Mouse (Mus musculus): ENCODE results near the gene Thap8. TPM values are rescaled to one million over a fixed set of nuclear protein-coding genes. Genes with fewer than 3 reads are reported as not detected.
"Not testable (repeated sequence)": the region's sequence is repeated elsewhere in the genome, so short reads cannot be mapped to it uniquely, and the experiment has no call there.

Thap8 gene
- polyA plus RNA-seq, 1 experiment = not detected

DNA sequence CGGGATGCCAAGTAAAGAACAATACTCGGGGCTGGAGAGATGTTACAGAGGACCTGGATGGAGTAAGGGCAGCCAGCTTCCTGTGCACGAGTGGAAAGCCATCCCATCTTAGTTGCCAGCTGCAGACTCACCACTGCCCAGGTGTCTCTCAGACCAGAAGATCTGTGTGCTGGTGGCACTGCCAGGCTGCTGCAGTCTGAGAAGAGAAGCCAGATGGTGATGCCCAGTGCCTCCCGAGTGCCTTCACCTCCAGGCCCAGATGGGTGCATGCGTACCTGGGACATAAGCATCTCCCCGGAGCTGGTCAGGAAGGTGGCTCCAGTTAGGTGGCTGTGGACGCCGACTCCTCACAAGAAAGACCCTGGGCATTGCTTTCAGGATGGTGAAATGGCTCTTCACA is 44.8 kb upstream of the Thap8 start:
- no peak for DNase-seq
- Histone ChIP-seq H3K4me1 (ENCODE audit: control insufficient read depth, insufficient read depth, low read length) (peaks cover 11% of the 10 kb centered on the region; the same call in 1 of the 2 replicates), H3K27ac (ENCODE audit: insufficient read depth, low read depth, low read length) (no peak overlapping the region), H3K36me3 (ENCODE audit: control insufficient read depth, insufficient read depth, low read length) (no peaks in the 10 kb centered on the region), H3K4me3 (ENCODE audit: insufficient read depth, low read depth, low read length) (no peak overlapping the region), H3K27me3 (replicated peaks; ENCODE audit: control insufficient read depth, insufficient read depth, low read length) (no peaks in the 10 kb centered on the region)
- WGBS = 86% methylated on average over 8 of the region's 8 CpGs
- TF ChIP-seq CTCF (conservative IDR thresholded peaks at IDR 0.05; ENCODE audit: insufficient read depth, insufficient read length, low read depth, low read length) = no peak
- no peak for TF ChIP-seq POLR2A (IDR thresholded peaks at IDR 0.05; ENCODE audit: low read depth, low read length)

DNA sequence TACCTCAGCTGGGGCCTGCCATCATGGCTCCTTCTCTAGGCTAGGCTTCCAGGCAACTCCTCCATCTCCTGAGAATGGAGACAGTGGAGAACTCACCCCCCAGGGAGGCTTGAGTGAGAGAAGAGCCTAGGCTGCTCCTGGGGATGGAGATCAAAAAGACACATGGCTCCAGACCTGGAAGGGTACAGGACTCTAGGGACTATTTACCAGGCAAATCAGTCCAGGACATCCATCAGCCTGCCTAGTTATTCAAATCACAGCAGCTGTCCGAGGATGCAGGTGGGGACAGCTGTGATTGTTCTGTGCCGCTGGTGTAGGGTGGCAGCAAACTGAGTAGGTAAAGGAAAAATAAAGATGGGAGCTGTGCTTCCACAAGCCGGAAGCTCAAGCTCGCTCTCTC is 44.3 kb upstream of the Thap8 start, which contains the start of gene Ovol3:
Gene Ovol3 (minus strand): TSS at position 101 of the 400 bp plus-strand sequence.
- WGBS = 84% methylated on average over 4 of the region's 4 CpGs
- H3K4me1 ChIP-seq (ENCODE audit: control insufficient read depth, insufficient read depth, low read length) = peaks cover 11% of the 10 kb centered on the region; the same call in 1 of the 2 replicates
- TF ChIP-seq POLR2A (IDR thresholded peaks at IDR 0.05; ENCODE audit: low read depth, low read length) = no peak
- H3K27me3 ChIP-seq (replicated peaks; ENCODE audit: control insufficient read depth, insufficient read depth, low read length) = no peaks in the 10 kb centered on the region
- H3K36me3 ChIP-seq (ENCODE audit: control insufficient read depth, insufficient read depth, low read length) = no peaks in the 10 kb centered on the region
- DNase-seq = no peak
- H3K4me3 ChIP-seq (ENCODE audit: insufficient read depth, low read depth, low read length) = no peak within 1 kb of the TSS
- H3K27ac ChIP-seq (ENCODE audit: insufficient read depth, low read depth, low read length) = 0 out of 2 replicates have a peak within 1 kb of the TSS, but pooled peaks have one; percentile 6

DNA sequence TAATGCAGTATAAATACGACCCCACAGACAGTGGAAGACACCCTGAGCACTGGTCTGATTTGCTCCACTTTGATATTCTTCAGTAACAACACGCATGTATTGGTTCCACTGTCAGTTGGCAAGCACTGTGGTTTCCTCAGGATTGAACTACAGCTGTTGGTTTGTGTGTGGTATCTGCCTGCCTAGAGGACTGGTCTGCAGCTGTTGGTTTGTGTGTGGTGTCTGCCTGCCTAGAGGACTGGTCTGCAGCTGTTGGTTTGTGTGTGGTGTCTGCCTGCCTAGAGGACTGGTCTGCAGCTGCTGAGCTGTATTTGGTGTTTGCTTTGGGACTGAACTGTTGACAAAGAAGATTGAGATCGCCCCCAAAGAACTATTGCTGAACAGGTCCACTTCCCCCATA is 42.5 kb upstream of the Thap8 start:
- not testable (repeated sequence) for H3K4me3 ChIP-seq (ENCODE audit: insufficient read depth, low read depth, low read length); DNase-seq; H3K27ac ChIP-seq (ENCODE audit: insufficient read depth, low read depth, low read length); H3K27me3 ChIP-seq (replicated peaks; ENCODE audit: control insufficient read depth, insufficient read depth, low read length); H3K36me3 ChIP-seq (ENCODE audit: control insufficient read depth, insufficient read depth, low read length)
- peaks cover 11% of the 10 kb centered on the region; the same call in 1 of the 2 replicates for H3K4me1 ChIP-seq (ENCODE audit: control insufficient read depth, insufficient read depth, low read length)
- 90% methylated on average over 3 of the region's 3 CpGs for WGBS

DNA sequence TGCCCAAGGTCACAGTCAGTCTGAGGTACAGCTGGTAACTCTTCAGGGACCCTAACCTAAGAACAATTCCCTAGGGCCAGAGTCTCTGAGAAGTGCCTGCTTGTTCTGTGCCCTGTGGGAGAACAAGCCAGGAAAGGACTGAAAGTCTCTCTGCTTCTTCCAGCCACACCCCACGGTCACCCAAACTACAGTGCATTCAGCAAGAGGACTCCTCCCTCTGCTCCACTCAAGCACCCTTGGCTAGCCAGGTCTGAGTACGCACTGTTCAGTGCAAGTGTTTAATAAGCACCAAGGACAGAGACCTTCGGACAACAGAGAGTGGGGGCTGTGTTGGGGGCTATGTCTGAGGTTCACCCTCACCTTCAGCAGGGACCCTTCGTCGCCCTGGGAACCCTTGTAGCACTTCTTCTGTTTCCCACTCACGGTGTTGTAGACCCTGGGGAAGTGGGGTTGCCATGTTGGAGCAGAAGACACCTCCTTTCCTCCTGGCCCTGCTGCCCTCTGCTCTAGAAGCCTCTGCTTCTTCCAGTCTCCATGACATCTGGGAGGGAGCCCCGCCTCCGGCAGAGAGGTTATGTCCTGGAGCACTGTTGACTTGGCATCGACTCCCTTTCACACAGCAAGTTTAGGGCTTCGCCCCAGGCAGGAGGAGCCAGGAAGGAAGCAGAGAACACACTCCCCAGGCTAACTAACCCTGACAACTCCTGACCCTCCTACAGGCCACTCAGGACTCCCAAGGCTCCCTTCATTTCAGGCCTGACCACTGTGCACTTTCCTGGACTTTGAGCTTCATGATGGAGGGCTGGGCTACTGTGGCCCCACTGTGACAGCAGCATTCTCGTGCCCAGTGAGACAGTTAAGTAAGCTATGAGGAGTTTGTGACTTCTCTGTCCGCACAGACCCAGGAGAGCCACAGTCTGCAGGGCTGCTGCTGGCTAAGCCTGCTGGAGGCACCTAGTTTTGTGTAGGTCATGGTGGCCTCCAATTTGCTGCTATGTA is 27.6 kb upstream of the Thap8 start:
- TF ChIP-seq CTCF (conservative IDR thresholded peaks at IDR 0.05; ENCODE audit: insufficient read depth, insufficient read length, low read depth, low read length) = no peak
- no peak for TF ChIP-seq POLR2A (IDR thresholded peaks at IDR 0.05; ENCODE audit: low read depth, low read length)
- Histone ChIP-seq H3K36me3 (ENCODE audit: control insufficient read depth, insufficient read depth, low read length) (no peaks in the 10 kb centered on the region), H3K27me3 (replicated peaks; ENCODE audit: control insufficient read depth, insufficient read depth, low read length) (no peaks in the 10 kb centered on the region), H3K4me3 (ENCODE audit: insufficient read depth, low read depth, low read length) (no peak overlapping the region), H3K27ac (ENCODE audit: insufficient read depth, low read depth, low read length) (no peak overlapping the region), H3K4me1 (ENCODE audit: control insufficient read depth, insufficient read depth, low read length) (peaks cover 7% of the 10 kb centered on the region; the same call in 1 of the 2 replicates)
- peak; percentile 82 for DNase-seq
- WGBS = 60% methylated on average over 12 of the region's 12 CpGs

DNA sequence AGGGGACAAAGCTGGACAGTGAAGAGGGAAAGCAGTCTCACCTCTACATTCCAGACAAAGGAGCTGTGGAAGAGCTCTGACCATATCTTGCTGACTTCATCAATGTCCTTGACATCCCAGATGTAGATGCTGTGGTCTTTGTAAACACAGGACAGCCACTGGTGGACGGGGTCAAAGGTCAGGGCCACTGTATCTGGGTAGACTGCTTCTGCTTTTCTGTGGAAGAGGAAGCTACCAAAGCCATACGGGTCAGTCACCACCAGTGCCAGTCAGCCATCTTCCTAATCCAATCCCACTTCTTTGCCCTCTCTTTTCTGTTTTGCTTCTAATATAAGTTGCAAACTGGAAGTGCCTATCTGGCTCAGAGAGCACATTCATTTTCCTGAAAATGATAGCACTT is 14.9 kb upstream of the Thap8 start:
- Histone ChIP-seq H3K4me3 (ENCODE audit: insufficient read depth, low read depth, low read length) (no peak overlapping the region), H3K27ac (ENCODE audit: insufficient read depth, low read depth, low read length) (no peak overlapping the region), H3K4me1 (ENCODE audit: control insufficient read depth, insufficient read depth, low read length) (no peaks in the 10 kb centered on the region), H3K36me3 (ENCODE audit: control insufficient read depth, insufficient read depth, low read length) (no peaks in the 10 kb centered on the region), H3K27me3 (replicated peaks; ENCODE audit: control insufficient read depth, insufficient read depth, low read length) (no peaks in the 10 kb centered on the region)
- DNase-seq = no peak
- 65% methylated on average over 2 of the region's 2 CpGs for WGBS
- TF ChIP-seq POLR2A (IDR thresholded peaks at IDR 0.05; ENCODE audit: low read depth, low read length) = no peak
- no peak for TF ChIP-seq CTCF (conservative IDR thresholded peaks at IDR 0.05; ENCODE audit: insufficient read depth, insufficient read length, low read depth, low read length)

DNA sequence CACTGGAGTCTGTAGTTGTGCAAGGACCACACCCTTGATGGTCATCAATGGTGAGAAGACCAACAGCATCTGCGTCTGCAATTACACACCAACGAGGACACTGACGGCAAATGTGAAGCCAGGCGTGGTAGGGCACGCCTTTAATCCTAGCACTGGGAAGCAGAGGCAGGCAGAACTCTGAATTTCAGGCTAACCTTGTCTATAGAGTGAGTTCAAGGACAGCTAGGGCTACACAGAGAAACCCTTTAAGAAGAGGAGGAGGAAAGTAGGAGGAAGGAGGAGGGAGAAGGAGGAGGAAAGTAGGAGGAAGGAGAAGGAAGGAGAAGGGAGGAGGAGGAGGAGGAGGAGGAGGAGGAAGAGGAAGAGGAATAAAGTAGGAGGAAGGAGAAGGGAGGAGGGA is 14.4 kb upstream of the Thap8 start:
- WGBS = 92% methylated on average over 5 of the region's 5 CpGs
- no peak for DNase-seq
- no peaks in the 10 kb centered on the region for H3K36me3 ChIP-seq (ENCODE audit: control insufficient read depth, insufficient read depth, low read length)
- TF ChIP-seq POLR2A (IDR thresholded peaks at IDR 0.05; ENCODE audit: low read depth, low read length) (no peak), CTCF (conservative IDR thresholded peaks at IDR 0.05; ENCODE audit: insufficient read depth, insufficient read length, low read depth, low read length) (no peak)
- H3K4me1 ChIP-seq (ENCODE audit: control insufficient read depth, insufficient read depth, low read length) = no peaks in the 10 kb centered on the region
- H3K27ac ChIP-seq (ENCODE audit: insufficient read depth, low read depth, low read length) = no peak overlapping the region
- no peaks in the 10 kb centered on the region for H3K27me3 ChIP-seq (replicated peaks; ENCODE audit: control insufficient read depth, insufficient read depth, low read length)
- H3K4me3 ChIP-seq (ENCODE audit: insufficient read depth, low read depth, low read length) = no peak overlapping the region

GRCm38 (mm10) chr7:30265935-30266334 is 14.0 kb upstream of the Thap8 start:
- 90% methylated on average over 7 of the region's 7 CpGs for WGBS

More at GRCm38 (mm10) chr7:30265935-30266334, 14.0 kb upstream of the Thap8 start:
- Histone ChIP-seq H3K36me3 (ENCODE audit: control insufficient read depth, insufficient read depth, low read length) (no peaks in the 10 kb centered on the region), H3K27ac (ENCODE audit: insufficient read depth, low read depth, low read length) (no peak overlapping the region), H3K27me3 (replicated peaks; ENCODE audit: control insufficient read depth, insufficient read depth, low read length) (no peaks in the 10 kb centered on the region), H3K4me3 (ENCODE audit: insufficient read depth, low read depth, low read length) (no peak overlapping the region), H3K4me1 (ENCODE audit: control insufficient read depth, insufficient read depth, low read length) (no peaks in the 10 kb centered on the region)
- DNase-seq = no peak
- no peak for TF ChIP-seq CTCF (conservative IDR thresholded peaks at IDR 0.05; ENCODE audit: insufficient read depth, insufficient read length, low read depth, low read length)
- TF ChIP-seq POLR2A (IDR thresholded peaks at IDR 0.05; ENCODE audit: low read depth, low read length) = no peak

Measured in kidney, adult 2 months (tissue).